Mouse (Mus musculus) limb, embryonic 10.5 days (tissue): ENCODE measurements around the gene Hoxd13. TPM values are rescaled to one million over a fixed set of nuclear protein-coding genes. Genes with fewer than 3 reads are reported as not detected.

Experiments used
- DNase-seq: peaks from one replicate; pipeline ENCODE4 v3.0.0-alpha.2; 2017; ENCODE audit warnings: low spot score
- H3K27ac ChIP-seq: fragments of 300-500 bp; sonication (generic); 2 replicates; pipeline ENCODE4 v1.5.1; 2016; ENCODE audit warnings: mild to moderate bottlenecking
- H3K27me3 ChIP-seq: fragments of 300-500 bp; sonication (generic); 2 replicates; pipeline ENCODE4 v1.6.1; 2016; ENCODE audit warnings: low read depth, mild to moderate bottlenecking; ENCODE audit not compliant: poor library complexity, severe bottlenecking
- H3K36me3 ChIP-seq: fragments of 300-500 bp; sonication (generic); 2 replicates; pipeline ENCODE4 v1.6.1; 2016; ENCODE audit warnings: mild to moderate bottlenecking, moderate library complexity
- H3K4me1 ChIP-seq: fragments of 300-500 bp; sonication (generic); 2 replicates; pipeline ENCODE4 v1.6.1; 2016
- H3K4me3 ChIP-seq: fragments of 300-500 bp; sonication (generic); 2 replicates; pipeline ENCODE4 v1.5.1; 2016; ENCODE audit warnings: mild to moderate bottlenecking, moderate library complexity
- H3K9me3 ChIP-seq: fragments of 300-500 bp; sonication (generic); replicated peaks from 2 replicates; pipeline ENCODE4 v1.6.1; 2016; ENCODE audit warnings: mild to moderate bottlenecking
- WGBS: fragments of 180-500 bp; shearing (Covaris S2); methylation state at CpG from one replicate; pipeline ENCODE4 v1.1.7; 2016; 5-methylcytosine and 5-hydroxymethylcytosine counted together
- polyA plus RNA-seq: library from polyadenylated mRNA; unstranded; fragments of >200 nt; fragmentation: Nextera tagmentation; extraction: Ambion mirVana; gene quantifications from 2 replicates; pipeline ENCODE4 v1.2.1, GENCODE M21; 2016

Hoxd13 gene
- polyA plus RNA-seq, 1 experiment from 2014 or later, result 17.8 TPM

GRCm38 (mm10) chr2:74668370-74669229, 490 bp downstream of the Hoxd13 start:
- Histone ChIP-seq H3K9me3 (no peaks in the 10 kb centered on the region), H3K27me3 (peaks cover 100% of the 10 kb centered on the region), H3K4me1 (peaks cover 55% of the 10 kb centered on the region), H3K4me3 (peak overlapping the region; percentile 80), H3K27ac (peak overlapping the region; percentile 90), H3K36me3 (no peaks in the 10 kb centered on the region)
- under 1% methylated on average over 74 of the region's 74 CpGs for WGBS
- no peak for DNase-seq

GRCm38 (mm10) chr2:74669230-74669578, 1.1 kb downstream of the Hoxd13 start:
- Histone ChIP-seq H3K27ac (peak overlapping the region; percentile 90), H3K9me3 (no peaks in the 10 kb centered on the region), H3K4me1 (peaks cover 60% of the 10 kb centered on the region), H3K36me3 (no peaks in the 10 kb centered on the region), H3K4me3 (peak overlapping the region; percentile 80), H3K27me3 (peaks cover 100% of the 10 kb centered on the region)
- WGBS, result under 1% methylated on average over 3 of the region's 3 CpGs
- peak; percentile 47 for DNase-seq

- Histone ChIP-seq H3K36me3 (no peaks in the 10 kb centered on the region), H3K27me3 (peaks cover 100% of the 10 kb centered on the region), H3K9me3 (no peaks in the 10 kb centered on the region), H3K4me1 (peaks cover 66% of the 10 kb centered on the region), H3K4me3 (peak overlapping the region; percentile 80), H3K27ac (peak overlapping the region; percentile 64)
- peak; percentile 55 for DNase-seq
- under 1% methylated on average over 14 of the region's 14 CpGs for WGBS
Observed at GRCm38 (mm10) chr2:74669650-74670235, 1.6 kb downstream of the Hoxd13 start.

GRCm38 (mm10) chr2:74670632-74671188, 2.6 kb downstream of the Hoxd13 start:
- 3% methylated on average over 3 of the region's 3 CpGs for WGBS
- Histone ChIP-seq H3K4me3 (peak overlapping the region; percentile 80), H3K27ac (0 out of 2 replicates have a peak overlapping the region, but pooled peaks have one; percentile 64), H3K4me1 (peaks cover 75% of the 10 kb centered on the region), H3K36me3 (no peaks in the 10 kb centered on the region), H3K27me3 (peaks cover 100% of the 10 kb centered on the region), H3K9me3 (no peaks in the 10 kb centered on the region)
- peak; percentile 30 for DNase-seq

GRCm38 (mm10) chr2:74671847-74672246, 3.7 kb downstream of the Hoxd13 start:
- H3K27ac ChIP-seq, result peak overlapping the region; percentile 90
- H3K27me3 ChIP-seq, result peaks cover 100% of the 10 kb centered on the region
- H3K4me3 ChIP-seq, result peak overlapping the region; percentile 80
- no peak for DNase-seq
- H3K9me3 ChIP-seq, result no peaks in the 10 kb centered on the region
- WGBS, result 3% methylated on average over 5 of the region's 5 CpGs
- H3K4me1 ChIP-seq, result peaks cover 87% of the 10 kb centered on the region
- no peaks in the 10 kb centered on the region for H3K36me3 ChIP-seq

- H3K4me1 ChIP-seq, result peaks cover 88% of the 10 kb centered on the region
- H3K27ac ChIP-seq, result peak overlapping the region; percentile 90
- under 1% methylated on average over 40 of the region's 40 CpGs for WGBS
- H3K9me3 ChIP-seq, result no peaks in the 10 kb centered on the region
- H3K4me3 ChIP-seq, result peak overlapping the region; percentile 80
- peaks cover 100% of the 10 kb centered on the region for H3K27me3 ChIP-seq
- DNase-seq, result peak; percentile 95
- no peaks in the 10 kb centered on the region for H3K36me3 ChIP-seq
Observed at GRCm38 (mm10) chr2:74672481-74673362, 4.6 kb downstream of the Hoxd13 start.

GRCm38 (mm10) chr2:74673835-74674425, 5.8 kb downstream of the Hoxd13 start:
- peak overlapping the region; percentile 90 for H3K27ac ChIP-seq
- WGBS, result 1% methylated on average over 24 of the region's 24 CpGs
- peak overlapping the region; percentile 80 for H3K4me3 ChIP-seq

GRCm38 (mm10) chr2:74674881-74675665, 7.0 kb downstream of the Hoxd13 start, which contains the start of gene Hoxd12:
Gene Hoxd12 (plus strand): TSS chr2:74675013.
- no peaks in the 10 kb centered on the region for H3K9me3 ChIP-seq
- peak within 1 kb of the TSS; percentile 80 for H3K4me3 ChIP-seq
- peaks cover 90% of the 10 kb centered on the region for H3K4me1 ChIP-seq
- peaks cover 100% of the 10 kb centered on the region for H3K27me3 ChIP-seq
- WGBS, result 1% methylated on average over 47 of the region's 47 CpGs
- H3K36me3 ChIP-seq, result no peaks in the 10 kb centered on the region
- peak within 1 kb of the TSS; percentile 90 for H3K27ac ChIP-seq
- DNase-seq, result peak; percentile 77

More at GRCm38 (mm10) chr2:74673835-74674425, 5.8 kb downstream of the Hoxd13 start:
- Histone ChIP-seq H3K4me1 (peaks cover 88% of the 10 kb centered on the region), H3K9me3 (no peaks in the 10 kb centered on the region), H3K36me3 (no peaks in the 10 kb centered on the region), H3K27me3 (peaks cover 100% of the 10 kb centered on the region)
- peak; percentile 92 for DNase-seq

GRCm38 (mm10) chr2:74675666-74676282, 7.7 kb downstream of the Hoxd13 start:
- Histone ChIP-seq H3K9me3 (no peaks in the 10 kb centered on the region), H3K27ac (peak overlapping the region; percentile 90), H3K27me3 (peaks cover 100% of the 10 kb centered on the region), H3K36me3 (no peaks in the 10 kb centered on the region), H3K4me3 (peak overlapping the region; percentile 80), H3K4me1 (peaks cover 95% of the 10 kb centered on the region)
- WGBS, result 4% methylated on average over 24 of the region's 24 CpGs
- peak; percentile 63 for DNase-seq

- no peaks in the 10 kb centered on the region for H3K36me3 ChIP-seq
- DNase-seq, result peak; percentile 58
- WGBS, result 5% methylated on average over 9 of the region's 9 CpGs
- peaks cover 99% of the 10 kb centered on the region for H3K4me1 ChIP-seq
- H3K9me3 ChIP-seq, result no peaks in the 10 kb centered on the region
- peak overlapping the region; percentile 90 for H3K27ac ChIP-seq
- H3K4me3 ChIP-seq, result peak overlapping the region; percentile 80
- peaks cover 100% of the 10 kb centered on the region for H3K27me3 ChIP-seq
Observed at GRCm38 (mm10) chr2:74676376-74677052, 8.4 kb downstream of the Hoxd13 start.

- Histone ChIP-seq H3K9me3 (no peaks in the 10 kb centered on the region), H3K4me1 (peaks cover 99% of the 10 kb centered on the region), H3K4me3 (peak overlapping the region; percentile 80), H3K27me3 (peaks cover 100% of the 10 kb centered on the region), H3K36me3 (no peaks in the 10 kb centered on the region), H3K27ac (peak overlapping the region; percentile 90)
- 12% methylated on average over 2 of the region's 2 CpGs for WGBS
- peak; percentile 45 for DNase-seq
Observed at GRCm38 (mm10) chr2:74677106-74677505, 9.0 kb downstream of the Hoxd13 start.
